Mouse (Mus musculus) MEL (cell line): ENCODE results near the gene Sectm1b. TPM values are rescaled to one million over a fixed set of nuclear protein-coding genes. Genes with fewer than 3 reads are reported as not detected.

Experiments
- DNase-seq: peaks from one replicate; pipeline ENCODE4 v3.0.0; 2011; ENCODE audit warnings: low read depth, low spot score
- H3K27ac ChIP-seq: 2 replicates; pipeline ENCODE4 v1.5.1; 2012; ENCODE audit warnings: low read depth, mild to moderate bottlenecking, control low read depth, low read length, moderate library complexity; ENCODE audit not compliant: control insufficient read depth
- H3K27me3 ChIP-seq, 2 experiments: fragments of 150-350 bp in 1 of 2; sonication (generic) in 1 of 2; 2 replicates each; pipeline ENCODE4 v1.6.1; 2012; ENCODE audit warnings: low read length in 2 of 2, mild to moderate bottlenecking in 2 of 2, improper control_type of control experiment in 1 of 2, moderate library complexity in 1 of 2; ENCODE audit not compliant: insufficient read depth in 2 of 2, control insufficient read depth in 1 of 2
- H3K36me3 ChIP-seq, 2 experiments: 2 replicates each; pipeline ENCODE4 v1.6.1; 2012 to 2014; ENCODE audit warnings: low read length in 2 of 2, improper control_type of control experiment in 1 of 2, inconsistent platforms in 1 of 2, mild to moderate bottlenecking in 1 of 2; ENCODE audit not compliant: insufficient read depth in 2 of 2, control insufficient read depth in 1 of 2
- H3K4me1 ChIP-seq, 2 experiments: fragments of 150-350 bp in 1 of 2; sonication (generic) in 1 of 2; 2 replicates each; pipeline ENCODE4 v1.6.1; 2012; ENCODE audit warnings: low read length in 2 of 2, improper control_type of control experiment in 1 of 2, mild to moderate bottlenecking in 1 of 2; ENCODE audit not compliant: insufficient read depth in 2 of 2, control insufficient read depth in 1 of 2
- H3K4me3 ChIP-seq, 2 experiments: fragments of 150-350 bp in 1 of 2; sonication (generic) in 1 of 2; 2 replicates each; pipeline ENCODE4 v1.5.1; 2012; ENCODE audit warnings: low read depth in 2 of 2, low read length in 2 of 2, mild to moderate bottlenecking in 2 of 2, moderate library complexity in 2 of 2, control low read depth in 1 of 2, improper control_type of control experiment in 1 of 2; ENCODE audit not compliant: control insufficient read depth in 1 of 2, insufficient read depth in 1 of 2
- H3K79me2 ChIP-seq: 2 replicates; pipeline ENCODE4 v1.6.1; 2012; ENCODE audit warnings: mild to moderate bottlenecking, low read length, moderate library complexity; ENCODE audit not compliant: control insufficient read depth, poor library complexity, insufficient read depth
- H3K9ac ChIP-seq: 2 replicates; pipeline ENCODE4 v1.6.1; 2012; ENCODE audit warnings: low read depth, mild to moderate bottlenecking, control low read depth, low read length, moderate library complexity; ENCODE audit not compliant: control insufficient read depth, poor library complexity, severe bottlenecking
- H3K9me3 ChIP-seq: fragments of 150-350 bp; sonication (generic); replicated peaks from 2 replicates; pipeline ENCODE4 v1.6.1; 2012; ENCODE audit warnings: mild to moderate bottlenecking, low read length, improper control_type of control experiment, moderate library complexity; ENCODE audit not compliant: insufficient read depth
- CHD1 ChIP-seq: IDR thresholded peaks from 2 replicates; pipeline ENCODE4 v1.6.1; 2012; ENCODE audit warnings: low read depth, mild to moderate bottlenecking, inconsistent platforms, low read length, improper control_type of control experiment
- CTCF ChIP-seq, 3 experiments: IDR thresholded peaks in 2 of 3; conservative IDR thresholded peaks in 1 of 3; 2 replicates each; pipeline ENCODE4 v1.5.1; 2011 to 2012; ENCODE audit warnings: low read length in 3 of 3, low read depth in 2 of 3, mild to moderate bottlenecking in 2 of 3, improper control_type of control experiment in 1 of 3, inconsistent platforms in 1 of 3, mixed read lengths in 1 of 3, moderate library complexity in 1 of 3; ENCODE audit not compliant: control insufficient read depth in 1 of 3, insufficient read depth in 1 of 3, poor library complexity in 1 of 3, severe bottlenecking in 1 of 3
- E2F4 ChIP-seq: IDR thresholded peaks from 2 replicates; pipeline ENCODE4 v1.6.1; 2011; ENCODE audit warnings: low read depth, low read length, improper control_type of control experiment, borderline replicate concordance
- ELF1 ChIP-seq: IDR thresholded peaks from 2 replicates; pipeline ENCODE4 v1.6.1; 2014; ENCODE audit warnings: low read depth, mild to moderate bottlenecking, inconsistent platforms, low read length, improper control_type of control experiment, moderate library complexity
- ETS1 ChIP-seq: IDR thresholded peaks from 2 replicates; pipeline ENCODE4 v1.6.1; 2012; ENCODE audit warnings: low read depth, mild to moderate bottlenecking, inconsistent platforms, low read length, improper control_type of control experiment, moderate library complexity
- GABPA ChIP-seq: IDR thresholded peaks from 2 replicates; pipeline ENCODE4 v1.6.1; 2012; ENCODE audit warnings: low read depth, mild to moderate bottlenecking, inconsistent platforms, low read length, improper control_type of control experiment, moderate library complexity
- GATA1 ChIP-seq: IDR thresholded peaks from 2 replicates; pipeline ENCODE4 v1.6.1; 2011; ENCODE audit warnings: low read depth, low read length, improper control_type of control experiment
- HCFC1 ChIP-seq: IDR thresholded peaks from 2 replicates; pipeline ENCODE4 v1.6.1; 2012; ENCODE audit warnings: low read depth, mild to moderate bottlenecking, inconsistent platforms, low read length, improper control_type of control experiment, moderate library complexity
- KAT2A ChIP-seq: conservative IDR thresholded peaks from 2 replicates; pipeline ENCODE4 v1.6.1; 2012; ENCODE audit warnings: low read depth, low read length, improper control_type of control experiment, inconsistent platforms
- MAFK ChIP-seq: IDR thresholded peaks from 2 replicates; pipeline ENCODE4 v1.6.1; 2011; ENCODE audit warnings: low read depth, mild to moderate bottlenecking, low read length, improper control_type of control experiment, borderline replicate concordance
- MAX ChIP-seq: IDR thresholded peaks from 2 replicates; pipeline ENCODE4 v1.6.1; 2011; ENCODE audit warnings: low read length, improper control_type of control experiment
- MEF2A ChIP-seq: IDR thresholded peaks from 2 replicates; pipeline ENCODE4 v1.6.1; 2014; ENCODE audit warnings: low read depth, mild to moderate bottlenecking, inconsistent platforms, low read length, improper control_type of control experiment; ENCODE audit not compliant: poor library complexity, insufficient replicate concordance, severe bottlenecking; ENCODE audit errors: extremely low read depth
- MXI1 ChIP-seq: IDR thresholded peaks from 2 replicates; pipeline ENCODE4 v1.6.1; 2011; ENCODE audit warnings: mild to moderate bottlenecking, low read depth, low read length, improper control_type of control experiment
- MYB ChIP-seq: IDR thresholded peaks from 2 replicates; pipeline ENCODE4 v1.6.1; 2011; ENCODE audit warnings: mild to moderate bottlenecking, low read depth, low read length, improper control_type of control experiment
- NELFE ChIP-seq: IDR thresholded peaks from 2 replicates; pipeline ENCODE4 v1.6.1; 2011; ENCODE audit warnings: low read depth, low read length, improper control_type of control experiment
- NRF1 ChIP-seq: IDR thresholded peaks from 2 replicates; pipeline ENCODE4 v1.6.1; 2014; ENCODE audit warnings: low read depth, mild to moderate bottlenecking, inconsistent platforms, low read length, improper control_type of control experiment, moderate library complexity; ENCODE audit not compliant: poor library complexity, insufficient read depth, severe bottlenecking
- POLR2A ChIP-seq, 2 experiments: IDR thresholded peaks; 2 replicates each; pipeline ENCODE4 v1.6.1; 2011 to 2012; ENCODE audit warnings: low read length in 2 of 2, mild to moderate bottlenecking in 2 of 2, control low read depth in 1 of 2, improper control_type of control experiment in 1 of 2, low read depth in 1 of 2, moderate library complexity in 1 of 2; ENCODE audit not compliant: control insufficient read depth in 1 of 2, insufficient read depth in 1 of 2, poor library complexity in 1 of 2
- POLR2AphosphoS5 ChIP-seq: IDR thresholded peaks from 2 replicates; pipeline ENCODE4 v1.6.1; 2012; ENCODE audit warnings: low read depth, borderline replicate concordance, mild to moderate bottlenecking, inconsistent platforms, low read length, moderate library complexity, mixed read lengths
- SIN3A ChIP-seq: IDR thresholded peaks from 2 replicates; pipeline ENCODE4 v1.6.1; 2012; ENCODE audit warnings: low read length, improper control_type of control experiment, inconsistent platforms
- TAL1 ChIP-seq: IDR thresholded peaks from 2 replicates; pipeline ENCODE4 v1.6.1; 2012; ENCODE audit warnings: mild to moderate bottlenecking, inconsistent platforms, low read length, moderate library complexity, mixed read lengths
- TBP ChIP-seq: IDR thresholded peaks from 2 replicates; pipeline ENCODE4 v1.8.0; 2011; ENCODE audit warnings: low read depth, low read length, improper control_type of control experiment
- TCF12 ChIP-seq: IDR thresholded peaks from 2 replicates; pipeline ENCODE4 v1.6.1; 2014; ENCODE audit warnings: low read depth, mild to moderate bottlenecking, inconsistent platforms, low read length, improper control_type of control experiment, moderate library complexity
- USF1 ChIP-seq: IDR thresholded peaks from 2 replicates; pipeline ENCODE4 v1.6.1; 2014; ENCODE audit warnings: low read depth, mild to moderate bottlenecking, inconsistent platforms, low read length, improper control_type of control experiment, moderate library complexity
- USF2 ChIP-seq, 2 experiments: IDR thresholded peaks; 2 replicates each; pipeline ENCODE4 v1.6.1; 2011 to 2012; ENCODE audit warnings: improper control_type of control experiment in 2 of 2, low read length in 2 of 2, borderline replicate concordance in 1 of 2, inconsistent platforms in 1 of 2, low read depth in 1 of 2, mild to moderate bottlenecking in 1 of 2; ENCODE audit not compliant: insufficient read depth in 1 of 2
- ZMIZ1 ChIP-seq: IDR thresholded peaks from 2 replicates; pipeline ENCODE4 v1.6.1; 2012; ENCODE audit warnings: low read depth, mild to moderate bottlenecking, inconsistent platforms, low read length, improper control_type of control experiment, moderate library complexity
- ZNF384 ChIP-seq: IDR thresholded peaks from 2 replicates; pipeline ENCODE4 v1.6.1; 2012; ENCODE audit warnings: low read depth, mild to moderate bottlenecking, inconsistent platforms, low read length, improper control_type of control experiment
- polyA plus RNA-seq, 2 experiments: library from polyadenylated mRNA; stranded (reverse) in 1 of 2; unstranded in 1 of 2; fragments of >175 nt in 1 of 2; fragments of >200 nt in 1 of 2; gene quantifications; 2 replicates each; pipeline versions ENCODE4 v1.2.1 to v1.2.4; 2012; ENCODE audit warnings: low replicate concordance in 2 of 2, low read depth in 1 of 2; ENCODE audit not compliant: insufficient read length in 2 of 2, insufficient read depth in 1 of 2, missing spikeins in 1 of 2
- total RNA-seq: library from RNA; depleted of rRNA; stranded (reverse); fragments of 300-350 nt; gene quantifications from 2 replicates; pipeline ENCODE4 v1.2.3, GENCODE M21; 2012

Gene Sectm1b
- total and polyA plus RNA-seq, 3 experiments, result 0.14 TPM; not detected in 2

- TF ChIP-seq USF2 (IDR thresholded peaks at IDR 0.05; ENCODE audit: borderline replicate concordance in 1 of 2, insufficient read depth in 1 of 2, low read depth in 1 of 2, low read length in 2 of 2) (no peak), MYB (no peak)
- TF ChIP-seq, all 39 proteins: peak for 6
These were observed 24.8 kb downstream of the Sectm1b start (continued) for GRCm38 (mm10) chr11:121038366-121039240.

DNA sequence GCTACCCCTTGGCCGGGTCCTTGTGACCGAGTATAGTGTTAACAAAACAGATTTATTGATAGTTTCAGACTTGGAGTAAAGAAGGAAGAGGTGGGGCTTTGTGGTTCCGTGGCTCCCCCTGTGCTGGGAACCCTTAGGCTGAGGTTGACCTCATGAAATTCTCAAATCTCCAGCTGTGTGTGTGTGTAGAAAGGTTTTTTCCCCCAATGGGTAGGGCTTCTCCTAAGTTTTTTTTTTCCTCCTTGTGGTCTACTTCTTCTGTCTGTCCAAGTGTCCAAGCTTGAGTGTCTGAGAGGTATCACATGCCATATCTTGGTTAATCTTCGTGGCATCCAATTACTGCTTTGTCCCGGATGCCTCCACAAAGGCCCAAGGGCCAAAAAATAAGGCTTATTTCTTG, 30.3 kb downstream of the Sectm1b start:
- no peak for TF ChIP-seq ZMIZ1
- TF ChIP-seq SIN3A, result no peak
- no peak for TF ChIP-seq ELF1
- TF ChIP-seq, all 39 proteins: peak for 0
- Histone ChIP-seq H3K79me2 (no peaks in the 10 kb centered on the region), H3K27ac (no peak overlapping the region), H3K9ac (no peak overlapping the region), H3K4me3 (no peak overlapping the region), H3K4me1 (no peaks in the 10 kb centered on the region), H3K36me3 (no peaks in the 10 kb centered on the region), H3K27me3 (peaks cover 3 to 18% of the 10 kb centered on the region in 2 experiments), H3K9me3 (no peaks in the 10 kb centered on the region)
- DNase-seq, result no peak

GRCm38 (mm10) chr11:121027259-121027658, 36.1 kb downstream of the Sectm1b start:
- no peaks in the 10 kb centered on the region for H3K9me3 ChIP-seq
- H3K27ac ChIP-seq, result peak overlapping the region; percentile 19; the same call in 1 of the 2 replicates
- DNase-seq, result peak; percentile 79
- H3K79me2 ChIP-seq, result no peaks in the 10 kb centered on the region
- no peak overlapping the region for H3K9ac ChIP-seq
- no peak overlapping the region for H3K4me3 ChIP-seq
- H3K27me3 ChIP-seq, result peaks cover 3 to 13% of the 10 kb centered on the region in 2 experiments
- H3K36me3 ChIP-seq, result peaks cover 0 to 6% of the 10 kb centered on the region in 2 experiments; a peak in 2 of 4 replicates
- H3K4me1 ChIP-seq, result peaks cover 3 to 16% of the 10 kb centered on the region in 2 experiments; a peak in 3 of 4 replicates
- TF ChIP-seq ELF1 (no peak), MYB (no peak), TCF12 (peak; percentile 81), ZNF384 (0 out of 2 replicates have a peak, but pooled peaks have one; percentile 28), MAX (no peak), KAT2A (no peak), USF2 (IDR thresholded peaks at IDR 0.05; ENCODE audit: borderline replicate concordance in 1 of 2, insufficient read depth in 1 of 2, low read depth in 1 of 2, low read length in 2 of 2) (no peak), E2F4 (no peak), HCFC1 (no peak), GATA1 (peak; percentile 86), POLR2AphosphoS5 (no peak), MXI1 (no peak), TAL1 (peak; percentile 56), NRF1 (0 out of 2 replicates have a peak, but pooled peaks have one; percentile 25), POLR2A (IDR thresholded peaks at IDR 0.05; ENCODE audit: control insufficient read depth in 1 of 2, insufficient read depth in 1 of 2, low read depth in 1 of 2, low read length in 2 of 2, poor library complexity in 1 of 2) (no peak), TBP (no peak), MEF2A (no peak), CTCF (IDR thresholded peaks at IDR 0.05 in 2 of 3, conservative IDR thresholded peaks at IDR 0.05 in 1 of 3; ENCODE audit: control insufficient read depth in 1 of 3, insufficient read depth in 1 of 3, low read depth in 2 of 3, low read length in 3 of 3, poor library complexity in 1 of 3, severe bottlenecking in 1 of 3) (no peak), CHD1 (no peak), USF1 (no peak), ETS1 (peak; percentile 47; the same call in 1 of the 2 replicates), MAFK (peak; percentile 44; the same call in 1 of the 2 replicates), SIN3A (peak; percentile 26; the same call in 1 of the 2 replicates), NELFE (no peak), GABPA (no peak)
